Mouse (Mus musculus): ENCODE data around the gene Rab34. TPM values are rescaled to one million over a fixed set of nuclear protein-coding genes. Genes with fewer than 3 reads are reported as not detected.

The Rab34 gene
- polyA plus RNA-seq (2014; fragmentation: Nextera tagmentation; extraction: Ambion mirVana) = 128 and 156 TPM in 2 replicates

GRCm38 (mm10) chr11:78188331-78189233 is at the start of gene Rab34:
Gene Rab34, plus strand, starts transcription at chr11:78188430.
- H3K9me3 ChIP-seq (ENCODE audit: control insufficient read depth, low read length) = no peaks in the 10 kb centered on the region
- peak within 1 kb of the TSS; percentile 100 for H3K27ac ChIP-seq (ENCODE audit: low read depth, low read length)
- peak within 1 kb of the TSS; percentile 81 for H3K4me3 ChIP-seq (ENCODE audit: low read length)
- under 1% methylated on average over 66 of the region's 80 CpGs for WGBS
- peaks cover 31% of the 10 kb centered on the region for H3K36me3 ChIP-seq (ENCODE audit: control insufficient read depth, insufficient read depth, low read length)
- H3K4me1 ChIP-seq (ENCODE audit: control insufficient read depth, insufficient read depth, low read length) = peaks cover 12% of the 10 kb centered on the region
- ATAC-seq (ENCODE audit: low FRiP score, low TSS enrichment) = peak; percentile 88
- H3K4me2 ChIP-seq (replicated peaks; ENCODE audit: low read depth, low read length) = peak within 1 kb of the TSS; percentile 69
- peak within 1 kb of the TSS; percentile 97 for H3K9ac ChIP-seq (ENCODE audit: low read depth, low read length)
- H3K27me3 ChIP-seq (ENCODE audit: control insufficient read depth, insufficient read depth, low read length) = no peaks in the 10 kb centered on the region

GRCm38 (mm10) chr11:78140665-78141064 is 47.6 kb upstream of the Rab34 start:
- H3K9me3 ChIP-seq (ENCODE audit: control insufficient read depth, low read length) = no peaks in the 10 kb centered on the region
- no peaks in the 10 kb centered on the region for H3K27me3 ChIP-seq (ENCODE audit: control insufficient read depth, insufficient read depth, low read length)
- WGBS = 84% methylated on average over 5 of the region's 5 CpGs
- H3K27ac ChIP-seq (ENCODE audit: low read depth, low read length) = no peak overlapping the region
- no peak overlapping the region for H3K4me3 ChIP-seq (ENCODE audit: low read length)
- H3K9ac ChIP-seq (ENCODE audit: low read depth, low read length) = no peak overlapping the region
- H3K36me3 ChIP-seq (ENCODE audit: control insufficient read depth, insufficient read depth, low read length) = peaks cover 26% of the 10 kb centered on the region; the same call in 1 of the 2 replicates
- no peaks in the 10 kb centered on the region for H3K4me1 ChIP-seq (ENCODE audit: control insufficient read depth, insufficient read depth, low read length)
- H3K4me2 ChIP-seq (replicated peaks; ENCODE audit: low read depth, low read length) = no peak overlapping the region
- no peak for ATAC-seq (ENCODE audit: low FRiP score, low TSS enrichment)

GRCm38 (mm10) chr11:78143520-78143919 is 44.7 kb upstream of the Rab34 start:
- H3K36me3 ChIP-seq (ENCODE audit: control insufficient read depth, insufficient read depth, low read length) = peaks cover 29% of the 10 kb centered on the region; the same call in 1 of the 2 replicates
- no peak for ATAC-seq (ENCODE audit: low FRiP score, low TSS enrichment)
- no peaks in the 10 kb centered on the region for H3K4me1 ChIP-seq (ENCODE audit: control insufficient read depth, insufficient read depth, low read length)
- H3K9me3 ChIP-seq (ENCODE audit: control insufficient read depth, low read length) = no peaks in the 10 kb centered on the region
- no peaks in the 10 kb centered on the region for H3K27me3 ChIP-seq (ENCODE audit: control insufficient read depth, insufficient read depth, low read length)
- no peak overlapping the region for H3K4me2 ChIP-seq (replicated peaks; ENCODE audit: low read depth, low read length)
- H3K4me3 ChIP-seq (ENCODE audit: low read length) = no peak overlapping the region
- H3K9ac ChIP-seq (ENCODE audit: low read depth, low read length) = no peak overlapping the region
- no peak overlapping the region for H3K27ac ChIP-seq (ENCODE audit: low read depth, low read length)
- WGBS = 90% methylated on average over 2 of the region's 2 CpGs

GRCm38 (mm10) chr11:78146168-78146567 is 42.1 kb upstream of the Rab34 start:
- ATAC-seq (ENCODE audit: low FRiP score, low TSS enrichment) = no peak
- H3K9me3 ChIP-seq (ENCODE audit: control insufficient read depth, low read length) = no peaks in the 10 kb centered on the region
- WGBS = 81% methylated on average over 5 of the region's 5 CpGs
- peaks cover 40% of the 10 kb centered on the region; the same call in 1 of the 2 replicates for H3K36me3 ChIP-seq (ENCODE audit: control insufficient read depth, insufficient read depth, low read length)
- H3K27ac ChIP-seq (ENCODE audit: low read depth, low read length) = no peak overlapping the region
- H3K4me2 ChIP-seq (replicated peaks; ENCODE audit: low read depth, low read length) = no peak overlapping the region
- no peak overlapping the region for H3K9ac ChIP-seq (ENCODE audit: low read depth, low read length)
- no peak overlapping the region for H3K4me3 ChIP-seq (ENCODE audit: low read length)
- no peaks in the 10 kb centered on the region for H3K27me3 ChIP-seq (ENCODE audit: control insufficient read depth, insufficient read depth, low read length)
- no peaks in the 10 kb centered on the region for H3K4me1 ChIP-seq (ENCODE audit: control insufficient read depth, insufficient read depth, low read length)

GRCm38 (mm10) chr11:78146707-78147543 is 41.3 kb upstream of the Rab34 start:
- ATAC-seq (ENCODE audit: low FRiP score, low TSS enrichment) = no peak
- Histone ChIP-seq H3K27ac (ENCODE audit: low read depth, low read length) (no peak overlapping the region), H3K4me3 (ENCODE audit: low read length) (no peak overlapping the region), H3K27me3 (ENCODE audit: control insufficient read depth, insufficient read depth, low read length) (no peaks in the 10 kb centered on the region), H3K36me3 (ENCODE audit: control insufficient read depth, insufficient read depth, low read length) (peaks cover 42% of the 10 kb centered on the region; the same call in 1 of the 2 replicates), H3K9ac (ENCODE audit: low read depth, low read length) (no peak overlapping the region), H3K4me2 (replicated peaks; ENCODE audit: low read depth, low read length) (no peak overlapping the region), H3K4me1 (ENCODE audit: control insufficient read depth, insufficient read depth, low read length) (no peaks in the 10 kb centered on the region), H3K9me3 (ENCODE audit: control insufficient read depth, low read length) (no peaks in the 10 kb centered on the region)
- WGBS = 91% methylated on average over 6 of the region's 6 CpGs

GRCm38 (mm10) chr11:78151161-78151560 is 37.1 kb upstream of the Rab34 start:
- Histone ChIP-seq H3K9me3 (ENCODE audit: control insufficient read depth, low read length) (no peaks in the 10 kb centered on the region), H3K4me3 (ENCODE audit: low read length) (no peak overlapping the region), H3K36me3 (ENCODE audit: control insufficient read depth, insufficient read depth, low read length) (peaks cover 58% of the 10 kb centered on the region), H3K4me1 (ENCODE audit: control insufficient read depth, insufficient read depth, low read length) (no peaks in the 10 kb centered on the region), H3K27me3 (ENCODE audit: control insufficient read depth, insufficient read depth, low read length) (no peaks in the 10 kb centered on the region), H3K27ac (ENCODE audit: low read depth, low read length) (no peak overlapping the region), H3K4me2 (replicated peaks; ENCODE audit: low read depth, low read length) (no peak overlapping the region), H3K9ac (ENCODE audit: low read depth, low read length) (no peak overlapping the region)
- no peak for ATAC-seq (ENCODE audit: low FRiP score, low TSS enrichment)
- WGBS = 26% methylated on average over 1 of the region's 1 CpGs

- 73% methylated on average over 9 of the region's 9 CpGs for WGBS
- Histone ChIP-seq H3K9ac (ENCODE audit: low read depth, low read length) (no peak overlapping the region), H3K4me2 (replicated peaks; ENCODE audit: low read depth, low read length) (no peak overlapping the region), H3K27ac (ENCODE audit: low read depth, low read length) (0 out of 2 replicates have a peak overlapping the region, but pooled peaks have one; percentile 11), H3K9me3 (ENCODE audit: control insufficient read depth, low read length) (no peaks in the 10 kb centered on the region), H3K27me3 (ENCODE audit: control insufficient read depth, insufficient read depth, low read length) (no peaks in the 10 kb centered on the region), H3K4me1 (ENCODE audit: control insufficient read depth, insufficient read depth, low read length) (no peaks in the 10 kb centered on the region), H3K4me3 (ENCODE audit: low read length) (no peak overlapping the region), H3K36me3 (ENCODE audit: control insufficient read depth, insufficient read depth, low read length) (peaks cover 69% of the 10 kb centered on the region)
- ATAC-seq (ENCODE audit: low FRiP score, low TSS enrichment) = no peak
Observed at GRCm38 (mm10) chr11:78152299-78153231, 35.7 kb upstream of the Rab34 start.

- ATAC-seq (ENCODE audit: low FRiP score, low TSS enrichment) = no peak
- no peak overlapping the region for H3K9ac ChIP-seq (ENCODE audit: low read depth, low read length)
- peaks cover 81% of the 10 kb centered on the region for H3K36me3 ChIP-seq (ENCODE audit: control insufficient read depth, insufficient read depth, low read length)
- H3K4me1 ChIP-seq (ENCODE audit: control insufficient read depth, insufficient read depth, low read length) = no peaks in the 10 kb centered on the region
- no peaks in the 10 kb centered on the region for H3K9me3 ChIP-seq (ENCODE audit: control insufficient read depth, low read length)
- WGBS = 80% methylated on average over 13 of the region's 13 CpGs
- no peak overlapping the region for H3K4me2 ChIP-seq (replicated peaks; ENCODE audit: low read depth, low read length)
- H3K27ac ChIP-seq (ENCODE audit: low read depth, low read length) = no peak overlapping the region
- no peaks in the 10 kb centered on the region for H3K27me3 ChIP-seq (ENCODE audit: control insufficient read depth, insufficient read depth, low read length)
- no peak overlapping the region for H3K4me3 ChIP-seq (ENCODE audit: low read length)
Observed at GRCm38 (mm10) chr11:78153778-78154177, 34.5 kb upstream of the Rab34 start.
